Mouse (Mus musculus) gastrocnemius, postnatal 14 days (tissue): ENCODE data around the gene 4921517D22Rik. TPM values are rescaled to one million over a fixed set of nuclear protein-coding genes. Genes with fewer than 3 reads are reported as not detected.
"Not testable (repeated sequence)": the region's sequence is repeated elsewhere in the genome, so short reads cannot be mapped to it uniquely, and the experiment has no call there.

Source experiments
- DNase-seq: peaks from one replicate; pipeline ENCODE4 v3.0.0; 2021; ENCODE audit warnings: mixed read lengths
- intact Hi-C: fragments of 180-260 bp; cut with DNase I; formaldehyde crosslinking; loops from one replicate; pipeline ENCODE4 v1.15.1; 2025; ENCODE audit warnings: low total_unique reads
- long read RNA-seq, 2 experiments: library from polyadenylated mRNA; stranded (forward); transcript quantifications; one replicate each; pipeline ENCODE4 v2.0.0; 2021
- total RNA-seq, 2 experiments: library from RNA; stranded (reverse); gene quantifications; 2 replicates each; pipeline ENCODE4 v1.2.3; 2021

The 4921517D22Rik gene
- total RNA-seq = not detected
- long read RNA-seq, experiment 1 = 0 reads
- long read RNA-seq, experiment 2 = 0 reads

DNA sequence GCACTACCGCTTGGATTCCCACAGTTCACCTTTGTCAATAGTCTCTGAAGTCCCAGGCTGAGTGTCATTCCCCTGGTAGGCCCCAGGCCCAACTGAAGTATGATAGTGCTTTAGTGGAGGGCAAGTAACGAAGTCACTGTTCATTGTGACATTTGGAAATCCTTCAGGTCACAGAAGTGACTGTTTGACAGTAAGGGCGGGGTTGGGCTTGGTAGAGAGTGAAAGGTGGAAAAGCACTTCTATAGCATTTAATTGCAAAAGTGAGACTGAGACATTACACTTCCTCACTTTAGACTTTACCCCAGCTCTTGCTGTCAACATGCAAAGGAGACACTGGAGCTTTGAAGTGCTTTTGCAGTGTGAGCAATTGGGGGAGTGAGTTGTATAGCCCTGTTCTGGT, at the start of gene 4921517D22Rik:
Gene 4921517D22Rik, minus strand, starts transcription at position 101 of the 400 bp plus-strand sequence.
- DNase-seq = no peak
- intact Hi-C loops = no loop called here

- peak; percentile 18 for DNase-seq
These were observed 47.8 kb upstream of the 4921517D22Rik start for GRCm38 (mm10) chr13:59741697-59742096.

DNA sequence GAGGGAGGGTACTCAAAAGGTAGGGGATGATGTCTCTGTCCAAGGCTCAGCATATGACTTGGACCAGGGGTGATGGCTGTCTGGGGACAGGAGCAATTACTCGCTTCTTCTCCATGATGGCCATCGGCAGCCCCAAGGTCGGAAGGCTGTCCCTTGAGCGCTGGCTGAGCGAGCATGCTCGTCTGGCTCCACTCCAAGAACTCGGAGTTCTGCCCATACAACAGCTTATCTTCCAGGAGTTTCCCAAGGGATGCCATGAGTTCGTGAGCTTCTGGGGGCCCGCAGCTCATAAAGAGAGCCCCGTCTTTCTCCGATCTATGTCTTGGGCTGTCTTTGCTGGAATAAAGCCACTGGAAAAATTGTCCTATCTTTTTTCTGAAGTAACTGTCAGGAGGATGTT, 47.2 kb upstream of the 4921517D22Rik start:
- DNase-seq = no peak
- intact Hi-C loops = no loop called here

More at GRCm38 (mm10) chr13:59741697-59742096, 47.8 kb upstream of the 4921517D22Rik start:
- intact Hi-C loops = no loop called here

GRCm38 (mm10) chr13:59739397-59739796, 45.5 kb upstream of the 4921517D22Rik start:
- intact Hi-C loops = no loop called here

GRCm38 (mm10) chr13:59738455-59738854, 44.5 kb upstream of the 4921517D22Rik start:
- no peak for DNase-seq
- intact Hi-C loops = no loop called here

More at GRCm38 (mm10) chr13:59739397-59739796, 45.5 kb upstream of the 4921517D22Rik start:
- DNase-seq = no peak

DNA sequence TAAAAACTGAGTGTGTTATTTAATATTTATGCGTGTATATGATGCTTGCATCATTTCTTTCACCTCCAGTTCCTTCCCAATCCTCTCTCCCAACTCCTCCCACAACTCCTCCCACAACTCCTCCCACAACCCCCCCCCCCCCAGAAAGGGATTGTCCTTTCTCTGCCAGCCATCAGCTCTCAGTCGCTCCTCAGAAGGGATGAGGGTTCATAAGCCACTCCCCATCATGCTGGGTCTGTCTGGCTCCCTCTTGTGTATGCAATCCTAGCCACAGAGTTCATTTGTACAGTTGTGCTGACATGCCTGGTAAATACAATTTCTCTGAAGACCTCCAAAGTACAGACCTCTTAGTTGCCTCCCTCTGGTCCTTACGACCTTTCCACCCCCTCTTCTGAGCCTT, 41.3 kb upstream of the 4921517D22Rik start:
- DNase-seq = no peak
- intact Hi-C loops = no loop called here

DNA sequence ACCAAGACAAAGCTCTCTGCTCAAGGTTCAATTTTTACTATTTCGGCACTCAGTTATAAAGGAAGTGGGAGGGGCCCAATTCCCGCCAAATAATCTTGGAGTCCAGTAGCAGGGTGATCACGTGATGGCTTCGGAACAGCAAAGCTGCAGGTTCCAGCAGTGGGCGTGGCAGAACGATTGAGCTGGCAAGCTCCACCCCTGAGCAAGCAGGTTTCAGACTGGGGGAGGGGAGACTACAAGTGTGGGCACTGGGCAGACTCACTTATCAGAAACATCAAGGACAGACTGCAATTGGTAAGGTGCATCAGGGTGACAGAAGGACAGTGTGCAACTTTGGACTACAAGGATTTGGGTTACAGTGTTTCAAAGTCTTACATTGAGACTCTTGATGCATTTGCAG, 40.4 kb upstream of the 4921517D22Rik start:
- DNase-seq, intact Hi-C loops: not testable (repeated sequence)

- intact Hi-C loops = no loop called here
- DNase-seq = no peak
These were observed 40.0 kb upstream of the 4921517D22Rik start for GRCm38 (mm10) chr13:59733936-59734335.

- no peak for DNase-seq
- intact Hi-C loops = no loop called here
These were observed 37.7 kb upstream of the 4921517D22Rik start, which contains the start of gene Spata31d1d for GRCm38 (mm10) chr13:59731652-59732051. Spata31d1d (minus strand) TSS chr13:59731752.

DNA sequence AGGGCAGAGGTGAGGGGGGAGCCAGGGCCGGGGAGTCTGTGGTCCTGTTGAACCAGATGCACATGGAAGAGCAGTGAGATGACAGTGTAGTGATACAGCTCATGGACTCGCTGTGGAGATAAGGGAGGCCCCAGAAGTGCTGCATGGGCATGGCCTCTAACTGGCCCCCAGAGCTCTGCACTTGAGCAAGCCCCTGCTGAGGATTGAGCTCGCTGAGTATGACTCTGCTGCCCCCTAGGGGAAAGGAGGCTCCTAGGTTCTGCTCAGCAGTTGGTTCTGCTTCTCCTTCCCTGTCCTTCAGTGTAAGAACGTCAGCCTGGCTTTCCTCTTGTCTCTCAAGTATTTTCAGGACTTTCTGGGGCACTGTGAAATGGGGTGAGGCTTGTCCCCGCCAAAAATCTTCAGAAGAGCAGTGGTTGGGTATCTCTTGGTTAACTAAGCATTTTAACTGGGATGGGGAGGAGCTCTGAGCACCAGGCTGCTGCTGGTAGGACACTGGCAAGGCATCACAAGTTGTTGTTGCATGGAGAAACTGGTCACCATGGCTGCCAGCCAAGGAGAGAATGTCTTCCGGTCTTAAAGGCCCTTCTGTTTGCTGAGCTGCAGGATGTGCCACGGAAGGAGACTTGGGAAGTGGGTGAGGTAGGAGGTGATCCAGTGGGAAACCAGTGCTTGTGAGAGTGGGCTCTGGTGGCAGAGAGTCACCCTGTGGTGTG, 34.6 kb upstream of the 4921517D22Rik start:
- DNase-seq = peak; percentile 77
- intact Hi-C loops = loop anchor here (5.0 kb wide), 2 partner anchors 111 to 211 kb away; no protein-coding TSS in a partner anchor

DNA sequence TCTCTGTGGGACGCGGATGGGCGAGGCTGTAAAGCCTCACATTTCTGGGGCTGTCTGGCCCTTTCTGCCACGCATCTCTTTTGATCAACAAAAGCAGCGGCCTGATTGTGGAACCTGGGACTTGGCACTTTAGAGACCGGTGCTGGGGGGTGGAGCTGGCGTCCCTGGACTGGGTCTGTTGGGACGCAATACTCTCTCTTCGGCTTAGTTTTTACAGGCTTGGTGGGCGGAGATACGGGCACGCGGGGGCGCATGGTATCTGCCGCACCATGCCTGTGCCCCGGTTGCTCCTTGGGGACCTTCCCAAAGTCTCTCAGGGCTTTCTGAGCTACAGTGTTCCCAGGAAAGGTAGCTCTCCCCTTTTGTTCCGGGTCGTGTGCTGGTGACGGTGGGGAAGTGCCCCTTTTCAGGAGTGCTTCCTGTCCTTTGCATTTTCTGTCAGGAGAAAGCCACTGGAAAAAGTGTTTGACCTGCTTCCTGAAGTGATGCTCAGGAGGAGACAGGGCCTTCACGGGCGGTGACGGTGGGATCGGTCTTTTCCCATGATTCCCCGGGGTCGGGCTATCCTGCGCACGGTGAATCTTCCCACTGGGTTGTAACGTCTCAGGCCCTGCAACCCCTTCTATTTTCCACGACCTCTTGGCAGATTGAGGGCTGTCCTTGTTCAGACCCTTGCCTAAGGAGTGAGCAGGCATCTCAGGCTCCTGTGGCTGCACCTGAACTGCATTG, 32.4 kb upstream of the 4921517D22Rik start:
- intact Hi-C loops = loop anchor here (5.0 kb wide), 2 partner anchors 109 to 209 kb away; no protein-coding TSS in a partner anchor
- DNase-seq = no peak

DNA sequence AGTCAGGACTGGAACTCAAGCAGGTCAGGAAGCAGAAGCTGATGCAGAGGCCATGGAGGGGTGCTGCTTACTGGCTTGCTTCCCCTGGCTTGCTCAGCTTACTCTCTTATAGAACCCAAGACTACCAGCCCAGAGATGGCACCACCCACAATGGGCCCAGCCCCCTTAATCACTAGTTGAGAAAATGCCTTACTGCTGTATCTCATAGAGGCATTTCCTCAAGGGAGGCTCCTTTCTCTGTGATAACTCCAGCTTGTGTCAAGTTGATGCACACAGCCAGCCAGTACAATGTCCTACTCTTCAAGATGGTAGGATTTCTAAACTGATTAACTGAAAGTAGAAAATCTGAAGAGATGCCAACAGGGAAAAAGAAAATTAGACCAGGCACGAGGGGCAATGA, 28.2 kb upstream of the 4921517D22Rik start:
- DNase-seq, intact Hi-C loops: not testable (repeated sequence)

DNA sequence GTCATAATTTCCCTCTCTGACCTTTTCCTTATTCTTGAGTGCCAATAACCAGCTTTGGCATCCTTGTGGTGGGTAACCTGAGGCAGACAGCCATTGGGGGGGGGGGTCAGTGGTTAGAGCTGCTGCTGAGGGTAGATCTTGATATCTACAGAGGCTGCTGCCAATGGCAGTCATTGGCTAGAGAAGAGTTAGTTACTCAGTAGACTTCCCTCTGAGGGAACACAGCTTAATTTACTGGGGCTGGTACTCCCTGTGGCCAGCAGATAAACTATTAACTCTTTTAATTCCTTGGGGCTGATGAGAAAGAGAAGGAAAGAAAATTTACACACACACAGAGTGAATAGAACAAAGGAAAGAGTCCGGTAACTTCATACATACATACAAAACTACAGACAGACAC, 25.6 kb upstream of the 4921517D22Rik start:
- DNase-seq = no peak
- intact Hi-C loops = no loop called here

DNA sequence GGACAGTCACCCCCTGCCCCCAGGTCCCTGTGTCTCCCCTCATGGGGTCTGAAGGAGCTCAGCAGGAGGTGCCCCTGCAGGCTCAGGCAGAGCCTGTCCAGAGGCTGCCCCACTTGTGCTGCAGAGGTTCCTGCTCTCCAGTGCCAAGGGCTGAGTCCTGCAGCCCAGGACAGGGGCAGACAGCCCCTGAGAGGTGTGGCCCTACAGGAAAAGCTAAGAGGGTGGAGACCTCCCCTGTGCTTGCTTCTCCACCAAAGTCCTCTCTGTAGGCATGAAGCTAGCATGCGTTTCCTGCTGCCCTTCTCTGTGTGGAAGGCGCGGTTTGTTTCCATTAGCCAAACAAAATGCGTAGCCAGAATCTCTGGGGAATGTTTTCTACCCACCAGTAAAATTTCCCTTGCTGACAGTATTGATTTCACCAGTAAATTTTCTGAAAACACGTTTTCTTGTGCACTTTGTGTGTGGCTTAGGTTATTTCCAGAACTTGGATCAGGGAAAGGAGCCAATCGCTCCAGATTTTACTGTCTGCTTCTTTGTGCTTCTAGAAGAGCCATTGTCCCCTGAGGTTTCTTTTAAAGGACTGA, 25.0 kb upstream of the 4921517D22Rik start:
- intact Hi-C loops, DNase-seq: not testable (repeated sequence)

GRCm38 (mm10) chr13:59713710-59714109, 19.8 kb upstream of the 4921517D22Rik start:
- DNase-seq = no peak
- intact Hi-C loops = no loop called here

- intact Hi-C loops, DNase-seq: not testable (repeated sequence)
These were observed 18.1 kb upstream of the 4921517D22Rik start, which contains the start of gene Spata31d1b for GRCm38 (mm10) chr13:59711984-59712383. Spata31d1b (plus strand) TSS chr13:59712284.

GRCm38 (mm10) chr13:59710230-59710629, 16.3 kb upstream of the 4921517D22Rik start, which contains the start of gene Spata31d1a:
Spata31d1a (minus strand) TSS chr13:59710330.
- DNase-seq = no peak
- intact Hi-C loops = no loop called here

DNA sequence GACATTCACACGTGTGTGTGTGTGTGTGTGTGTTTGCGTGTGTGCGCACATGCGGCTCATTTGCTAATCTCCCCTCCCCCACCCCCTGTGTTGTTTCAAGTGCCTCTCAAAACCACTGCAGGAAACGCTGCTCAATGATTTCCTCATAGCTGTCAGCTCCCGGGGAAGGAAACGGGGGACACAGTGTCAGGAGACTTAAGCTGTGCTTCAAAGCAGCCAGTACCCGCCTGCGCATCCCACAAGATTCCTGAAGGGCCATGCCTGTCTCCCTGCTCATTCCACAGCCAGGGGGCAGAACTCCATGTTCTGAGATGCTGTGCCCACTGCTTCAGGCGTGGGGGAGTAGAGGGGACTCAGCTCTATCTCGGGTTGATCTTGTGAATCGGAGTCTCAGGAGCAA, 10.7 kb upstream of the 4921517D22Rik start:
- no peak for DNase-seq
- intact Hi-C loops = no loop called here

DNA sequence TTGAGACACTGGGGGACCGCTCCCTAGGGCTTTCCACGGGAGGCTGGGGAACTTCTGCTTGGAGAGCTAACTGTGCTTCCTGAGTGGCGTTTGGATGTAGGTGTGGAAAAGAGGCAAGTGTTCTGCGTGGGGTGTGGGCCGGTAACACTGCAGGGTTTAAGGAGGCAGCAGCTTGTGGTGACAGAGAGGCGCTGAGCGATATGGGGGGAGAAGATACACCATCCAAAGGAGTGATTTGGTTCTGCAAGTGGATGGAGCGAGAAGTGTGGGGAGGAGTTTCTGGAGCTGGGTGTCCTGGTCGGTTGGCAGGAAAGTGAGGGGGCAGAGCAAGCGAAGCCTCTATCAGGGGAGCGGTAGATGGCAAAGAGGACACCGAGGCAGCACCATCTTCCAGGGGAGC, 9.6 kb upstream of the 4921517D22Rik start:
- DNase-seq = no peak
- intact Hi-C loops = no loop called here

DNA sequence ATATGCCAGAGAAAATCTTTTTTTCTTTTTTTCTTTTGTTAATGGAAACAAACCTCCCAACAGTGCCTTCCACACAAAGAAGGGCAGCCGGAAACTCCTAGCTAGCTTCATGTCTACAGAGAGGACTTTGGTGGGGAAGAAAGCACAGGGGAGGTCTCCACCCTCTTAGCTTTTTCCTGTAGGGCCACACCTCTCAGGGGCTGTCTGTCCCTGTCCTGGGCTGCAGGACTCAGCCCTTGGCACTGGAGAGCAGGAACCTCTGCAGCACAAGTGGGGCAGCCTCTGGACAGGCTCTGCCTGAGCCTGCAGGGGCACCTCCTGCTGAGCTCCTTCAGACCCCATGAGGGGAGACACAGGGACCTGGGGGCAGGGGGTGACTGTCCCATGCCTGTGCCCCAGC, 6.2 kb upstream of the 4921517D22Rik start:
- DNase-seq, intact Hi-C loops: not testable (repeated sequence)
